Mouse (Mus musculus): Measurements from ENCODE around the gene Carnmt1. TPM values are rescaled to one million over a fixed set of nuclear protein-coding genes. Genes with fewer than 3 reads are reported as not detected.

Carnmt1 gene
- polyA plus RNA-seq, 1 experiment = 8.0 TPM

DNA sequence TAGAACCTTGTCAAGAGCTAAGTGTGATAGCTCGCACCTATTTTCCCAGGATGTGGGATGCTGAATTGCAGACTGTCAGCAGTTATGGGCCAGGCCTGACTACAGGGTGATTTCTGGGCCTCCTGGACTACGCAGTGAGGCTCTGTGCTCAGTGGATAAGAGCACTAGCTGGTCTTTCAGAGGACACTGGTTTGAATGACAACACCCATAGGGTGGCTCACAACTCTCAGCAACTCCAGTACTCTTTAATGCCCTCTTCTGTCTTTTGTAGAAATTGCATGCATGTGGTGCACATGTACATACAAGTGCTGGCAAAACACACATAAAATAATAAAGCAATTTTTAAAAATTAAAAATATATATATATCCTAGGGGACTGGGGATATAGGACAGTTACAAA lies 54.6 kb downstream of the Carnmt1 start:
- H3K4me1 ChIP-seq (ENCODE audit: control insufficient read depth, insufficient read depth, low read length) = no peaks in the 10 kb centered on the region

DNA sequence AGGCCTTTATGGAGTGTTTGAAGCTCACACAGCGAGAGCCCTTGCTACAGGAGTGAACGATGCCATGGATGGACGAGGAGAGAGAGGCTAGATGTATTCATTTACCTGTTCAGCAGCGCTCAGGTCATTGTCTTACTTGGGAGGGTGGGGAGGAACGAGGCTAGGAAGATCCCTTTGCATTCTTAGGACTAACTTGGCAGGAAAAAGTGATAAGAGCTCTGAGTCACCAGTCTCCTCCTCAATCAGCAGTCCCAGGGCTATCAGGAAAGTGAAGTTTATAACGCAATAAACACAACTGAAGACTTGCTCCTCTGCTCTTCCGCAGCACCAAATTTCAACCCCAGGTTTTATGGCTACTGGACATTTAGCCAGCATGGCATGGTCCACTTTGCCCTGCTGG lies 59.7 kb downstream of the Carnmt1 start:
- TF ChIP-seq CTCF (IDR thresholded peaks at IDR 0.05; ENCODE audit: extremely low read depth, insufficient read depth, low read length) = no peak
- no peak for TF ChIP-seq POLR2A (IDR thresholded peaks at IDR 0.05; ENCODE audit: extremely low read depth, insufficient read depth, low read length)
- no peak overlapping the region for H3K4me3 ChIP-seq (ENCODE audit: insufficient read depth, low read length)

More for the DNA sequence above, 54.6 kb downstream of the Carnmt1 start:
- Histone ChIP-seq H3K27ac (ENCODE audit: insufficient read depth, low read length) (no peak overlapping the region), H3K4me3 (ENCODE audit: insufficient read depth, low read length) (no peak overlapping the region)
- TF ChIP-seq POLR2A (IDR thresholded peaks at IDR 0.05; ENCODE audit: extremely low read depth, insufficient read depth, low read length) (no peak), CTCF (IDR thresholded peaks at IDR 0.05; ENCODE audit: extremely low read depth, insufficient read depth, low read length) (no peak)

DNA sequence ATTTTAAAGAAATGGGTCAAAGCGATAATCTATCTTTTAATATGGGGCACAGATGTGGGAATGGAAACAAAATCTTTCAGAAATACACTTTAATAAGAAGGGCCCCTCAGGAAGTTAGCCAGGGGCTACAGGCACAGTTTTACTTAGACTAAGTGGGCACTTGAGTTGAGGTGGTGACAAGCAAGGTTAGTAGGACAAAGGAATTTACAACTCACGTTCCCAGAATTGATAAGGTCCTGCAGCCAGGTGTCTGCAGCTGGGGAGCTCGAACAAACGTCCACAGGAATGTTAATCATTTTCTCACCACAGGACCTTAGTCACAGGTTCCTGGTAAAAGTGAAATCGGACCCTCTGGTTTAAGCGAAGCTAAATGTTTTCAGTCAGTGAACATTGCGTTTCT lies 60.5 kb downstream of the Carnmt1 start:
- H3K27ac ChIP-seq (ENCODE audit: insufficient read depth, low read length) = no peak overlapping the region
- no peaks in the 10 kb centered on the region for H3K4me1 ChIP-seq (ENCODE audit: control insufficient read depth, insufficient read depth, low read length)
- H3K4me3 ChIP-seq (ENCODE audit: insufficient read depth, low read length) = no peak overlapping the region
- TF ChIP-seq CTCF (IDR thresholded peaks at IDR 0.05; ENCODE audit: extremely low read depth, insufficient read depth, low read length) = no peak
- TF ChIP-seq POLR2A (IDR thresholded peaks at IDR 0.05; ENCODE audit: extremely low read depth, insufficient read depth, low read length) = no peak

More for the DNA sequence above, 59.7 kb downstream of the Carnmt1 start:
- Histone ChIP-seq H3K4me1 (ENCODE audit: control insufficient read depth, insufficient read depth, low read length) (no peaks in the 10 kb centered on the region), H3K27ac (ENCODE audit: insufficient read depth, low read length) (no peak overlapping the region)

DNA sequence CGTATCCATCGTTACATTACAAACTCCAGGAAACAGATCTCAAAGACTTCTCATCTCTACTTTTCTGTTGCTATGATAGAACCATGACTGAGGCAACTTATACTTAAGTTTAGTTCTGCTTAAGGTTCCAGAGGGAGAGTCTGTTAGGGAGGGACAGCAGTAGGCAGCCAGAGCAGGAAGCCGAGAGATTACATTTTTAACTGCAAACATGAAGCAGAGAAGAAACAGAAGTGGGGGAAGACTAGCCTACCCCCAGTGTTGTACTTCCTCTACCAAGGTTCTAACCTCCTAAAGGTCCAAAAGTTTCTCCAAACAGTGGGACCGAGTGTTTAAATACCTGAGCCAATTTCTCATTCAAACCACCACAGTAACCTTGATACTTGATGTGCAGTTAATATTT lies 65.3 kb downstream of the Carnmt1 start:
- H3K27ac ChIP-seq (ENCODE audit: insufficient read depth, low read length) = no peak overlapping the region
- TF ChIP-seq CTCF (IDR thresholded peaks at IDR 0.05; ENCODE audit: extremely low read depth, insufficient read depth, low read length) (no peak), POLR2A (IDR thresholded peaks at IDR 0.05; ENCODE audit: extremely low read depth, insufficient read depth, low read length) (no peak)

DNA sequence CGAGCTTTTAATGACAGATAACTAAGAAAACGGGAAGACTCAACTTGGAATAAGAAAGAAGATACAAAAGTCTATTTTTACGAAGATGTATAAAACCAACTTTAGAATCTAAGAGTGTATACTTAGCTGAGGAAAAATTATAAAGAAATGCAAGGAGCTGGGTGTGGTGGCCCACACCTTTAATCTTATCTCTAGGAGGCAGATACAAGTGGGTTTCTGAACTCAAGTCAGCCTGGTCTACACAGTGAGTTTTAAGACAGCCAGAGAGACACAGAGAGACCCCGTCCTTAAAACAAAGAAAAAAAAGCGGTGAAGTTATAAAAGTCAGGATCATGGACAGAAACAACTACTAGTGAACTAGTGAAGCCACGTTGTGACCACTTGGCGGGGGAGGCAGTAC lies 68.6 kb downstream of the Carnmt1 start:
- Histone ChIP-seq H3K27ac (ENCODE audit: insufficient read depth, low read length) (no peak overlapping the region), H3K4me1 (ENCODE audit: control insufficient read depth, insufficient read depth, low read length) (no peaks in the 10 kb centered on the region), H3K4me3 (ENCODE audit: insufficient read depth, low read length) (no peak overlapping the region)
- TF ChIP-seq CTCF (IDR thresholded peaks at IDR 0.05; ENCODE audit: extremely low read depth, insufficient read depth, low read length) (no peak), POLR2A (IDR thresholded peaks at IDR 0.05; ENCODE audit: extremely low read depth, insufficient read depth, low read length) (no peak)

More for the DNA sequence above, 65.3 kb downstream of the Carnmt1 start:
- Histone ChIP-seq H3K4me1 (ENCODE audit: control insufficient read depth, insufficient read depth, low read length) (no peaks in the 10 kb centered on the region), H3K4me3 (ENCODE audit: insufficient read depth, low read length) (no peak overlapping the region)

DNA sequence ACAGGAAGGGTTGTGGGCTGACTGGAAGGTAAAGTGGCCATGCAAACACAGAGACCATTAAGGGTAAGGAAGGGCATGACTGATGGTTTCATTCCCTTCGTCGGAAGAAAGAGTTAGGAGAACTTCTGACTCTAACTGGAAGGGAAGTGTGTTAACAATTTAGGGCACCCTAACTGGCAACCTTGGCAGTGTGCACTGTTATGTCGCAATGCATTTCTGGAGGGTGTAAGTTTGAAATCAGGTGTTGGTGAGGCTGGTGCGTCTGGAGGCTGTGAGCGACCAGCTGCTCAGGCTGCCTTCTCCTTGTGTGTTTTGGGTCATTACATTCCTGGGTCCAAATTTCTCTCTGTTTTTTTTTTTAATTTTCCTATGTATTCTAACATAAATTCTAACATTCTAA lies 73.4 kb downstream of the Carnmt1 start:
- H3K27ac ChIP-seq (ENCODE audit: insufficient read depth, low read length) = no peak overlapping the region
- H3K4me3 ChIP-seq (ENCODE audit: insufficient read depth, low read length) = no peak overlapping the region
- no peaks in the 10 kb centered on the region for H3K4me1 ChIP-seq (ENCODE audit: control insufficient read depth, insufficient read depth, low read length)
- no peak for TF ChIP-seq CTCF (IDR thresholded peaks at IDR 0.05; ENCODE audit: extremely low read depth, insufficient read depth, low read length)

DNA sequence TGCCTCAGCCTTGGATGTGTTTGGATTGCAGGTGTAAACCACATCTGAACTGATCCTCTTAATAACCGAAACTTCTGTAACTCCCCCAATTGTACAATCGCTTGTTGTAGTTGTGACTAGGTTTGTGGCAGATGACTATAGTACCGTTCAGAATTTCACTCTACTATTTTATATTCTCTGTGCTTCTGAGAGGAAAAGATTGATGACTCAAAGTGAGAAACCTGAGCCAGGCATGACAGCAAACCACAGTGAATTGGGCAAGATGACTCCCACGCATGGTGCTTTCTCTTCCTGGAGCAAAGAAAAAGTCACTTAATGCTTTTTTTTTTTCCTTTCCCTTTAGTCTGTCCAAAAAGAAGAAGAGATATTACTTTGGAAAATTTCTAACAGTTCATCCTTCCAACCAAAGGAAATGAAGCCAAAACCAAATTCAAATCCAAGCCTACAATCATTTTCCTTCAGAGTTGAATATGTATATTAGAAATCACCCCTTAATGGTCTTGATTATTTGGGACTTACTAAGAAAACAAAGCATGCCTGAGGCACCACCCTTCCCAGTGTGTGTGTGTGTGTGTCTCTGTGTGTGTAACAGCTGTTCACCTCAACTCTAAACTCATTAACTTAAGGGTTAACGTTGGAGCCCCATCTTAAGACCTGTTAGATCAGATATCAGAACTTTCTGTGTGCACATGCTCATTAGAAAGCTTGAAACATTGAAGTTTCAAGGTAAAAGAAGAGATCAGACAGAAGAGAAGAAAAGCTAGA lies 76.2 kb downstream of the Carnmt1 start:
- Histone ChIP-seq H3K27ac (ENCODE audit: insufficient read depth, low read length) (no peak overlapping the region), H3K4me3 (ENCODE audit: insufficient read depth, low read length) (no peak overlapping the region), H3K4me1 (ENCODE audit: control insufficient read depth, insufficient read depth, low read length) (no peaks in the 10 kb centered on the region)
- TF ChIP-seq CTCF (IDR thresholded peaks at IDR 0.05; ENCODE audit: extremely low read depth, insufficient read depth, low read length) (no peak), POLR2A (IDR thresholded peaks at IDR 0.05; ENCODE audit: extremely low read depth, insufficient read depth, low read length) (no peak)

DNA sequence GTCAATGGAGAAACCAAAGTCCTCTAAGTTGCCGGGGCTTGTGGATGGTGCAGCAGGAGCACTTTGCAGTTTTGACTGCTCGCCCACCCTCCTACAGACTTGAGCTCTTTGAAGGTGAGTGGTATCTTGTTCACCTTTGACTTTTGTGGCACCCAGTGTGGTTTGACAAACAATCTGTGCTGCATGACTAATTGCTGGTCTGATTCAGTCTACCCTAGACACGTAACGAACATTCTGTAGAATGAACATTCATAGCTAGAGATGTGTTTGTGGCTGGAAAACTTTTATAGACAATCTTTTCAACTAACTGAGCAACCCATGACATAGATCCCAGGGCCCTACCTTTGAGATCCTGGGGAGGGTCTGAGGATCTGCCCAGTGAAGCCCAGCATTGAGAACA lies 76.8 kb downstream of the Carnmt1 start:
- H3K4me1 ChIP-seq (ENCODE audit: control insufficient read depth, insufficient read depth, low read length) = no peaks in the 10 kb centered on the region
- no peak for TF ChIP-seq CTCF (IDR thresholded peaks at IDR 0.05; ENCODE audit: extremely low read depth, insufficient read depth, low read length)
- no peak for TF ChIP-seq POLR2A (IDR thresholded peaks at IDR 0.05; ENCODE audit: extremely low read depth, insufficient read depth, low read length)
- no peak overlapping the region for H3K4me3 ChIP-seq (ENCODE audit: insufficient read depth, low read length)
- no peak overlapping the region for H3K27ac ChIP-seq (ENCODE audit: insufficient read depth, low read length)

DNA sequence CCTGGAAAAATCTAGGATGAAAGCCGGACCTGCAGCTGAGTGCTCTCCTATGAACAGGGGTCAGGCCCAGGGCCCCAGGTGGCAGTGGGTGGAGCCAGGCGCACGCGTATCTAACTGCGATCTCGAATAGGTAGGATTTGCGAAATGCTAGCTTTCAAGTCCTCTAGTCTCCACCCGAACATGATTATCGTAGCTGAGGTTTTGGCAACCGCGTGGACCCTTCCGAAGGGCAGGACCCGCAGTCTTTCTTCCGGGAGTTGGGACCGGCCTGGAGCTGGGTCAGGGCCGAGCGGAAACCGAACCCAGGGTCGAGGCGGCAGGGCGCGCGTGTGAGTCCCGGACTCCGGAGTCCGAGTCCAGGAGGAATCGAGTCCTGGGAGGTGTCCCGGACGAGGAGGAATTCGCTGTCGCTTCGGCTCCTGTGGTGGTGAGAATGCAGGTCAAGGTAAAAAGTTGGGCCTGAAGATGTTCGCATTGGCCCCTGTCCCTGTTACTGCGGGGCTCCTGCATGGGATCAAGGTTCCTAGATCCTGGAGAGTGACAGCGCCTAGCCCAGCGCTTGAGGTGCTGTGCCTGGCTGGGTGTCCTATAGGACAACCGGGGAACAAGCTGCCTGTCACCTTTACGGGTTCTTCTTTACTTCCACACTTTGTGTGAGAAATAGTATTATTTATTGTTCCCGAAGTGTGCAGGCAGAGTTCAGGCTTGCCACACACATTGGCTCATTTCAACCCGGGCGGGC lies 79.2 kb downstream of the Carnmt1 start, which contains the start of gene Trpm6:
Trpm6 (plus strand) TSS at position 386 of the 742 bp plus-strand sequence.
- no peaks in the 10 kb centered on the region for H3K4me1 ChIP-seq (ENCODE audit: control insufficient read depth, insufficient read depth, low read length)
- no peak within 1 kb of the TSS for H3K4me3 ChIP-seq (ENCODE audit: insufficient read depth, low read length)
- no peak for TF ChIP-seq POLR2A (IDR thresholded peaks at IDR 0.05; ENCODE audit: extremely low read depth, insufficient read depth, low read length)
- no peak for TF ChIP-seq CTCF (IDR thresholded peaks at IDR 0.05; ENCODE audit: extremely low read depth, insufficient read depth, low read length)
- H3K27ac ChIP-seq (ENCODE audit: insufficient read depth, low read length) = no peak within 1 kb of the TSS

Other genes with a start within 250 kb of the Carnmt1 start
- 21.7 and 23.7 TPM in 2 replicates for gene Ostf1, start 38.9 kb upstream of the Carnmt1 start, polyA plus RNA-seq (2012; rRNA removed)
- gene Nmrk1, start 38.8 kb upstream of the Carnmt1 start, polyA plus RNA-seq (2012; rRNA removed) = 8.8 and 10.2 TPM in 2 replicates
- 25.0 and 27.0 TPM in 2 replicates for gene D030056L22Rik, start 42.4 kb downstream of the Carnmt1 start, polyA plus RNA-seq (2012; rRNA removed)
- 0.42 and 0.56 TPM in 2 replicates for gene Trpm6, start 79.2 kb downstream of the Carnmt1 start, polyA plus RNA-seq (2012; rRNA removed)

Measured in cortical plate, adult 2 months (tissue).